Mouse (Mus musculus): ENCODE measurements around the gene Esrra. TPM values are rescaled to one million over a fixed set of nuclear protein-coding genes. Genes with fewer than 3 reads are reported as not detected.

Esrra gene
- polyA plus RNA-seq, 1 experiment from 2014 or later, result 13.2 TPM

GRCm38 (mm10) chr19:6893731-6894451 is 27.7 kb downstream of the Esrra start:
- WGBS, result 95% methylated on average over 14 of the region's 14 CpGs
- Histone ChIP-seq H3K9ac (ENCODE audit: low read depth, low read length) (no peak overlapping the region), H3K27ac (ENCODE audit: low read length) (no peak overlapping the region), H3K27me3 (ENCODE audit: control insufficient read depth, insufficient read depth, low read depth, low read length) (no peaks in the 10 kb centered on the region), H3K4me3 (ENCODE audit: low read depth, low read length) (no peak overlapping the region), H3K4me2 (ENCODE audit: low read length) (no peak overlapping the region), H3K36me3 (ENCODE audit: control insufficient read depth, insufficient read depth, low read length) (no peaks in the 10 kb centered on the region), H3K4me1 (ENCODE audit: control insufficient read depth, insufficient read depth, low read length) (no peaks in the 10 kb centered on the region), H3K9me3 (replicated peaks; ENCODE audit: control insufficient read depth, low read length, poor library complexity, severe bottlenecking) (peaks cover 3% of the 10 kb centered on the region; the same call in 1 of the 2 replicates)
- ATAC-seq, result no peak

GRCm38 (mm10) chr19:6892512-6892911 is 29.1 kb downstream of the Esrra start:
- Histone ChIP-seq H3K9ac (ENCODE audit: low read depth, low read length) (no peak overlapping the region), H3K36me3 (ENCODE audit: control insufficient read depth, insufficient read depth, low read length) (no peaks in the 10 kb centered on the region), H3K4me1 (ENCODE audit: control insufficient read depth, insufficient read depth, low read length) (no peaks in the 10 kb centered on the region), H3K4me3 (ENCODE audit: low read depth, low read length) (no peak overlapping the region), H3K27ac (ENCODE audit: low read length) (no peak overlapping the region), H3K27me3 (ENCODE audit: control insufficient read depth, insufficient read depth, low read depth, low read length) (no peaks in the 10 kb centered on the region), H3K9me3 (replicated peaks; ENCODE audit: control insufficient read depth, low read length, poor library complexity, severe bottlenecking) (peaks cover 3% of the 10 kb centered on the region; the same call in 1 of the 2 replicates), H3K4me2 (ENCODE audit: low read length) (no peak overlapping the region)
- WGBS, result 70% methylated on average over 4 of the region's 4 CpGs
- ATAC-seq, result no peak

GRCm38 (mm10) chr19:6877965-6878364 is 43.6 kb downstream of the Esrra start:
- WGBS, result 86% methylated on average over 4 of the region's 4 CpGs
- Histone ChIP-seq H3K36me3 (ENCODE audit: control insufficient read depth, insufficient read depth, low read length) (no peaks in the 10 kb centered on the region), H3K27ac (ENCODE audit: low read length) (no peak overlapping the region), H3K9ac (ENCODE audit: low read depth, low read length) (no peak overlapping the region), H3K9me3 (replicated peaks; ENCODE audit: control insufficient read depth, low read length, poor library complexity, severe bottlenecking) (peaks cover 9% of the 10 kb centered on the region; the same call in 1 of the 2 replicates), H3K4me2 (ENCODE audit: low read length) (no peak overlapping the region), H3K4me3 (ENCODE audit: low read depth, low read length) (no peak overlapping the region), H3K4me1 (ENCODE audit: control insufficient read depth, insufficient read depth, low read length) (no peaks in the 10 kb centered on the region), H3K27me3 (ENCODE audit: control insufficient read depth, insufficient read depth, low read depth, low read length) (no peaks in the 10 kb centered on the region)
- ATAC-seq, result no peak

GRCm38 (mm10) chr19:6876799-6877198 is 44.8 kb downstream of the Esrra start:
- Histone ChIP-seq H3K4me2 (ENCODE audit: low read length) (no peak overlapping the region), H3K27me3 (ENCODE audit: control insufficient read depth, insufficient read depth, low read depth, low read length) (no peaks in the 10 kb centered on the region), H3K9me3 (replicated peaks; ENCODE audit: control insufficient read depth, low read length, poor library complexity, severe bottlenecking) (peaks cover 9% of the 10 kb centered on the region; the same call in 1 of the 2 replicates), H3K27ac (ENCODE audit: low read length) (no peak overlapping the region), H3K9ac (ENCODE audit: low read depth, low read length) (no peak overlapping the region), H3K4me1 (ENCODE audit: control insufficient read depth, insufficient read depth, low read length) (no peaks in the 10 kb centered on the region), H3K4me3 (ENCODE audit: low read depth, low read length) (no peak overlapping the region), H3K36me3 (ENCODE audit: control insufficient read depth, insufficient read depth, low read length) (no peaks in the 10 kb centered on the region)
- no peak for ATAC-seq

GRCm38 (mm10) chr19:6875834-6876233 is 45.8 kb downstream of the Esrra start:
- Histone ChIP-seq H3K4me1 (ENCODE audit: control insufficient read depth, insufficient read depth, low read length) (no peaks in the 10 kb centered on the region), H3K4me2 (ENCODE audit: low read length) (no peak overlapping the region), H3K36me3 (ENCODE audit: control insufficient read depth, insufficient read depth, low read length) (no peaks in the 10 kb centered on the region), H3K9ac (ENCODE audit: low read depth, low read length) (no peak overlapping the region), H3K4me3 (ENCODE audit: low read depth, low read length) (no peak overlapping the region), H3K27me3 (ENCODE audit: control insufficient read depth, insufficient read depth, low read depth, low read length) (no peaks in the 10 kb centered on the region), H3K9me3 (replicated peaks; ENCODE audit: control insufficient read depth, low read length, poor library complexity, severe bottlenecking) (peaks cover 9% of the 10 kb centered on the region; the same call in 1 of the 2 replicates), H3K27ac (ENCODE audit: low read length) (no peak overlapping the region)
- WGBS, result 92% methylated on average over 6 of the region's 6 CpGs
- ATAC-seq, result no peak

- 81% methylated on average over 1 of the region's 1 CpGs for WGBS
- peaks cover 3% of the 10 kb centered on the region; the same call in 1 of the 2 replicates for H3K9me3 ChIP-seq (replicated peaks; ENCODE audit: control insufficient read depth, low read length, poor library complexity, severe bottlenecking)
- no peak overlapping the region for H3K4me3 ChIP-seq (ENCODE audit: low read depth, low read length)
- H3K9ac ChIP-seq (ENCODE audit: low read depth, low read length), result no peak overlapping the region
- ATAC-seq, result no peak
- H3K36me3 ChIP-seq (ENCODE audit: control insufficient read depth, insufficient read depth, low read length), result no peaks in the 10 kb centered on the region
- H3K27me3 ChIP-seq (ENCODE audit: control insufficient read depth, insufficient read depth, low read depth, low read length), result no peaks in the 10 kb centered on the region
- H3K4me1 ChIP-seq (ENCODE audit: control insufficient read depth, insufficient read depth, low read length), result no peaks in the 10 kb centered on the region
- H3K4me2 ChIP-seq (ENCODE audit: low read length), result no peak overlapping the region
- H3K27ac ChIP-seq (ENCODE audit: low read length), result no peak overlapping the region
These were observed 47.4 kb downstream of the Esrra start for GRCm38 (mm10) chr19:6874257-6874656.

- WGBS, result 81% methylated on average over 3 of the region's 3 CpGs
- ATAC-seq, result no peak
These were observed 48.9 kb downstream of the Esrra start for GRCm38 (mm10) chr19:6872701-6873100.

GRCm38 (mm10) chr19:6871574-6872271 is 49.9 kb downstream of the Esrra start:
- no peak for ATAC-seq
- no peak overlapping the region for H3K9ac ChIP-seq (ENCODE audit: low read depth, low read length)
- H3K27ac ChIP-seq (ENCODE audit: low read length), result no peak overlapping the region
- no peaks in the 10 kb centered on the region for H3K4me1 ChIP-seq (ENCODE audit: control insufficient read depth, insufficient read depth, low read length)
- H3K4me2 ChIP-seq (ENCODE audit: low read length), result no peak overlapping the region
- no peaks in the 10 kb centered on the region for H3K9me3 ChIP-seq (replicated peaks; ENCODE audit: control insufficient read depth, low read length, poor library complexity, severe bottlenecking)
- no peak overlapping the region for H3K4me3 ChIP-seq (ENCODE audit: low read depth, low read length)
- 67% methylated on average over 5 of the region's 5 CpGs for WGBS
- H3K27me3 ChIP-seq (ENCODE audit: control insufficient read depth, insufficient read depth, low read depth, low read length), result no peaks in the 10 kb centered on the region
- no peaks in the 10 kb centered on the region for H3K36me3 ChIP-seq (ENCODE audit: control insufficient read depth, insufficient read depth, low read length)

More at GRCm38 (mm10) chr19:6872701-6873100, 48.9 kb downstream of the Esrra start:
- no peak overlapping the region for H3K9ac ChIP-seq (ENCODE audit: low read depth, low read length)
- H3K4me2 ChIP-seq (ENCODE audit: low read length), result no peak overlapping the region
- no peak overlapping the region for H3K4me3 ChIP-seq (ENCODE audit: low read depth, low read length)
- H3K9me3 ChIP-seq (replicated peaks; ENCODE audit: control insufficient read depth, low read length, poor library complexity, severe bottlenecking), result no peaks in the 10 kb centered on the region
- H3K27me3 ChIP-seq (ENCODE audit: control insufficient read depth, insufficient read depth, low read depth, low read length), result no peaks in the 10 kb centered on the region
- H3K4me1 ChIP-seq (ENCODE audit: control insufficient read depth, insufficient read depth, low read length), result no peaks in the 10 kb centered on the region
- H3K27ac ChIP-seq (ENCODE audit: low read length), result no peak overlapping the region
- H3K36me3 ChIP-seq (ENCODE audit: control insufficient read depth, insufficient read depth, low read length), result no peaks in the 10 kb centered on the region

- Histone ChIP-seq H3K9me3 (replicated peaks; ENCODE audit: control insufficient read depth, low read length, poor library complexity, severe bottlenecking) (no peaks in the 10 kb centered on the region), H3K4me3 (ENCODE audit: low read depth, low read length) (no peak overlapping the region), H3K27me3 (ENCODE audit: control insufficient read depth, insufficient read depth, low read depth, low read length) (no peaks in the 10 kb centered on the region), H3K27ac (ENCODE audit: low read length) (no peak overlapping the region), H3K4me2 (ENCODE audit: low read length) (no peak overlapping the region), H3K9ac (ENCODE audit: low read depth, low read length) (no peak overlapping the region), H3K36me3 (ENCODE audit: control insufficient read depth, insufficient read depth, low read length) (no peaks in the 10 kb centered on the region), H3K4me1 (ENCODE audit: control insufficient read depth, insufficient read depth, low read length) (no peaks in the 10 kb centered on the region)
- no peak for ATAC-seq
- 21% methylated on average over 5 of the region's 5 CpGs for WGBS
These were observed 52.3 kb downstream of the Esrra start for GRCm38 (mm10) chr19:6869355-6869754.

All from midbrain, embryonic 16.5 days (tissue).